Mouse (Mus musculus) heart, embryonic 15.5 days (tissue): Measurements from ENCODE around the gene Tas2r116. TPM values are rescaled to one million over a fixed set of nuclear protein-coding genes. Genes with fewer than 3 reads are reported as not detected.

Experiments
- ATAC-seq: fragments of 200-750 bp; cut with Nextera tagmentation; replicated peaks from 2 replicates; pipeline ENCODE4 v1.8.0; 2017; ENCODE audit warnings: low read depth, moderate TSS enrichment; ENCODE audit not compliant: insufficient number of reproducible peaks, insufficient read depth, low FRiP score
- H3K27ac ChIP-seq: fragments of 300-500 bp; sonication (generic); 2 replicates; pipeline ENCODE4 v1.5.1; 2015; ENCODE audit warnings: mild to moderate bottlenecking, inconsistent platforms
- H3K27me3 ChIP-seq: fragments of 300-500 bp; sonication (generic); 2 replicates; pipeline ENCODE4 v1.6.1; 2015; ENCODE audit warnings: inconsistent platforms
- H3K36me3 ChIP-seq: fragments of 300-500 bp; sonication (generic); 2 replicates; pipeline ENCODE4 v1.6.1; 2015; ENCODE audit warnings: mild to moderate bottlenecking, inconsistent platforms
- H3K4me1 ChIP-seq: fragments of 300-500 bp; sonication (generic); replicated peaks from 2 replicates; pipeline ENCODE4 v1.6.1; 2015; ENCODE audit warnings: inconsistent platforms
- H3K4me2 ChIP-seq: fragments of 300-500 bp; sonication (generic); 2 replicates; pipeline ENCODE4 v1.6.1; 2015; ENCODE audit warnings: inconsistent platforms, mild to moderate bottlenecking, moderate library complexity
- H3K4me3 ChIP-seq: fragments of 300-500 bp; sonication (generic); 2 replicates; pipeline ENCODE4 v1.5.1; 2015; ENCODE audit warnings: mild to moderate bottlenecking, inconsistent platforms
- H3K9ac ChIP-seq: fragments of 300-500 bp; sonication (generic); 2 replicates; pipeline ENCODE4 v1.6.1; 2015; ENCODE audit warnings: mild to moderate bottlenecking, inconsistent platforms
- H3K9me3 ChIP-seq: fragments of 300-500 bp; sonication (generic); replicated peaks from 2 replicates; pipeline ENCODE4 v1.6.1; 2016; ENCODE audit warnings: inconsistent platforms
- WGBS: fragments of 180-500 bp; shearing (Covaris S2); methylation state at CpG from one replicate; pipeline ENCODE4 v1.1.7; 2015; ENCODE audit warnings: mixed read lengths; 5-methylcytosine and 5-hydroxymethylcytosine counted together
- polyA plus RNA-seq: library from polyadenylated mRNA; unstranded; fragments of >200 nt; fragmentation: Nextera tagmentation; extraction: Ambion mirVana; gene quantifications from 2 replicates; pipeline ENCODE4 v1.2.1, GENCODE M21; 2015

The Tas2r116 gene
- polyA plus RNA-seq = not detected in 2 replicates

GRCm38 (mm10) chr6:132855138-132855537, at the start of gene Tas2r116:
Tas2r116 (plus strand) TSS chr6:132855438.
- Histone ChIP-seq H3K4me3 (no peak within 1 kb of the TSS), H3K27me3 (no peaks in the 10 kb centered on the region), H3K4me2 (no peak within 1 kb of the TSS), H3K9ac (no peak within 1 kb of the TSS), H3K4me1 (no peaks in the 10 kb centered on the region), H3K36me3 (no peaks in the 10 kb centered on the region), H3K9me3 (no peaks in the 10 kb centered on the region), H3K27ac (no peak within 1 kb of the TSS)
- 66% methylated on average over 1 of the region's 1 CpGs for WGBS
- no peak for ATAC-seq

GRCm38 (mm10) chr6:132846842-132847241, 8.4 kb upstream of the Tas2r116 start, which contains the start of gene Tas2r123:
Tas2r123 (plus strand) TSS chr6:132847142.
- no peak within 1 kb of the TSS for H3K27ac ChIP-seq
- WGBS = 66% methylated on average over 1 of the region's 1 CpGs
- no peak within 1 kb of the TSS for H3K4me2 ChIP-seq
- H3K27me3 ChIP-seq = no peaks in the 10 kb centered on the region
- ATAC-seq = no peak
- H3K4me3 ChIP-seq = no peak within 1 kb of the TSS
- no peaks in the 10 kb centered on the region for H3K4me1 ChIP-seq
- no peak within 1 kb of the TSS for H3K9ac ChIP-seq
- H3K36me3 ChIP-seq = no peaks in the 10 kb centered on the region
- H3K9me3 ChIP-seq = no peaks in the 10 kb centered on the region

DNA sequence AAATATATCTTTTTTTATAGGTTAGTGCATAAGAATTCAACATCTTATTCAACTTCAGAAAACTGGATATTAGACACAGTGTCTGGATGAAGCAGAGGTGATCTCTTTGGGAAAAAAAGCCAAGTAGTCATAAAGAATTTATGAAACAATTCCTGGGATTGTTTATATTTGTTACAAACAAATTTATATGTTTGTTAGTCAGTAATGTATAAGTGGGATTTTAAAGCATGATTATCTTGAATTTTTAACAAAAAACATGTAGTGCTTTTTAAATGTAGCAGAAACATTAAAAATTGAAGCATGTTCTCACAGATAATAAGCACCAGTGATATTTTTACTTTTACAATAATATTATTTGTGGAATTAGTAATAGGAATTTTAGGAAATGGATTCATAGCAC, 12.5 kb downstream of the Tas2r116 start, which contains the start of gene Tas2r110:
TSS of gene Tas2r110 (plus strand) at position 301 of the 400 bp plus-strand sequence.
- no peak within 1 kb of the TSS for H3K4me3 ChIP-seq
- no peaks in the 10 kb centered on the region for H3K4me1 ChIP-seq
- no peak within 1 kb of the TSS for H3K27ac ChIP-seq
- no peaks in the 10 kb centered on the region for H3K9me3 ChIP-seq
- no peaks in the 10 kb centered on the region for H3K36me3 ChIP-seq
- no peak within 1 kb of the TSS for H3K4me2 ChIP-seq
- no peak for ATAC-seq
- no peak within 1 kb of the TSS for H3K9ac ChIP-seq
- no peaks in the 10 kb centered on the region for H3K27me3 ChIP-seq

- ATAC-seq = no peak
- WGBS = 62% methylated on average over 1 of the region's 1 CpGs
- Histone ChIP-seq H3K27ac (no peak within 1 kb of the TSS), H3K9me3 (no peaks in the 10 kb centered on the region), H3K4me1 (no peaks in the 10 kb centered on the region), H3K9ac (no peak within 1 kb of the TSS), H3K27me3 (no peaks in the 10 kb centered on the region), H3K36me3 (no peaks in the 10 kb centered on the region), H3K4me3 (no peak within 1 kb of the TSS), H3K4me2 (no peak within 1 kb of the TSS)
These were observed 37.5 kb downstream of the Tas2r116 start, which contains the start of gene Tas2r113 for GRCm38 (mm10) chr6:132892711-132893110. Tas2r113 (plus strand) TSS chr6:132893011.

Other genes with a start within 250 kb of the Tas2r116 start
- not detected in 2 replicates for gene A630073D07Rik, start 203.9 kb upstream of the Tas2r116 start, polyA plus RNA-seq
- not detected in 2 replicates for gene Tas2r120, start 198.5 kb upstream of the Tas2r116 start, polyA plus RNA-seq
- gene Tas2r121, start 154.4 kb upstream of the Tas2r116 start, polyA plus RNA-seq = not detected in 2 replicates
- gene Tas2r122, start 143.5 kb upstream of the Tas2r116 start, polyA plus RNA-seq = not detected in 2 replicates
- gene Tas2r115, start 117.4 kb upstream of the Tas2r116 start, polyA plus RNA-seq = not detected in 2 replicates
- gene Tas2r124, start 100.7 kb upstream of the Tas2r116 start, polyA plus RNA-seq = not detected in 2 replicates
- gene Tas2r102, start 93.3 kb upstream of the Tas2r116 start, polyA plus RNA-seq = not detected in 2 replicates
- not detected in 2 replicates for gene Tas2r136, start 77.3 kb upstream of the Tas2r116 start, polyA plus RNA-seq
- not detected in 2 replicates for gene Tas2r117, start 52.6 kb upstream of the Tas2r116 start, polyA plus RNA-seq
- not detected in 2 replicates for gene Tas2r123, start 8.3 kb upstream of the Tas2r116 start, polyA plus RNA-seq
- gene Tas2r110, start 12.6 kb downstream of the Tas2r116 start, polyA plus RNA-seq = not detected in 2 replicates
- gene Tas2r113, start 37.6 kb downstream of the Tas2r116 start, polyA plus RNA-seq = not detected in 2 replicates
- not detected in 2 replicates for gene Tas2r125, start 54.2 kb downstream of the Tas2r116 start, polyA plus RNA-seq
- not detected in 2 replicates for gene Tas2r129, start 95.7 kb downstream of the Tas2r116 start, polyA plus RNA-seq
- gene Tas2r131, start 102.5 kb downstream of the Tas2r116 start, polyA plus RNA-seq = not detected in 2 replicates
- not detected in 2 replicates for gene Tas2r109, start 125.5 kb downstream of the Tas2r116 start, polyA plus RNA-seq
- gene Tas2r103, start 181.7 kb downstream of the Tas2r116 start, polyA plus RNA-seq = not detected in 2 replicates
- not detected in 2 replicates for gene Tas2r140, start 200.4 kb downstream of the Tas2r116 start, polyA plus RNA-seq
- gene Smim10l1, start 249.5 kb downstream of the Tas2r116 start, polyA plus RNA-seq = 56.1 and 69.9 TPM in 2 replicates